Mouse (Mus musculus): Measurements from ENCODE around the gene Serpinb2.

Serpinb2 gene

GRCm38 (mm10) chr1:107581220-107581619 lies 70.0 kb downstream of the Serpinb2 start:
- DNase-seq (ENCODE audit: inconsistent ontology term) = no peak

- DNase-seq (ENCODE audit: inconsistent ontology term) = no peak
Measured at GRCm38 (mm10) chr1:107582900-107583299, 71.7 kb downstream of the Serpinb2 start.

- no peak for DNase-seq (ENCODE audit: inconsistent ontology term)
Measured at GRCm38 (mm10) chr1:107583958-107584376, 72.7 kb downstream of the Serpinb2 start.

- no peak for DNase-seq (ENCODE audit: inconsistent ontology term)
Measured at GRCm38 (mm10) chr1:107584932-107585331, 73.7 kb downstream of the Serpinb2 start.

Data from Muller cell, postnatal 12 days (primary cell).